In genomic region chr3:95135023-95135422, GRCm38 (mm10) we compare ENCODE assay signal across 8 mouse cellular contexts. TPM values are rescaled to one million over a fixed set of nuclear protein-coding genes. Genes with fewer than 3 reads are reported as not detected.
DNase-seq lines count a peak whose midpoint lies in the region; ATAC-seq lines count a peak whose summit lies in the region.

No protein-coding gene starts in this region.

- H3K27ac ChIP-seq in neural tube, embryonic 11.5 days (ENCODE audit: low read depth, low read length), result no peak overlapping the region
- no peak overlapping the region for H3K27ac ChIP-seq in brown adipose tissue, adult 24 weeks (replicated peaks; ENCODE audit: low read depth, low read length)
- H3K27ac ChIP-seq in forebrain, embryonic 16.5 days (ENCODE audit: low read length), result no peak overlapping the region
- no peak overlapping the region for H3K27ac ChIP-seq in hindbrain, embryonic 16.5 days (ENCODE audit: low read depth, low read length)
- H3K27ac ChIP-seq in limb, embryonic 15.5 days, result 0 out of 2 replicates have a peak overlapping the region, but pooled peaks have one; percentile 11
- H3K27ac ChIP-seq in midbrain, embryonic 14.5 days (replicated peaks; ENCODE audit: low read depth, low read length), result no peak overlapping the region

- peak overlapping the region; percentile 38 for H3K4me2 ChIP-seq in neural tube, embryonic 11.5 days (ENCODE audit: low read depth)
- H3K4me2 ChIP-seq in forebrain, embryonic 16.5 days (ENCODE audit: low read length), result peak overlapping the region; percentile 62
- peak overlapping the region; percentile 66 for H3K4me2 ChIP-seq in hindbrain, embryonic 16.5 days (ENCODE audit: low read length)
- peak overlapping the region; percentile 55 for H3K4me2 ChIP-seq in limb, embryonic 15.5 days
- H3K4me2 ChIP-seq in midbrain, embryonic 14.5 days (ENCODE audit: low read length), result peak overlapping the region; percentile 59

- no peak for ATAC-seq in neural tube, embryonic 11.5 days (ENCODE audit: insufficient read depth, low FRiP score, low TSS enrichment)
- no peak for ATAC-seq in forebrain, embryonic 16.5 days
- ATAC-seq in hindbrain, embryonic 16.5 days, result no peak
- ATAC-seq in limb, embryonic 15.5 days (ENCODE audit: insufficient number of reproducible peaks, low FRiP score, low TSS enrichment, low read depth), result no peak
- ATAC-seq in midbrain, embryonic 14.5 days (ENCODE audit: low FRiP score, low TSS enrichment), result no peak

- no peaks in the 10 kb centered on the region for H3K27me3 ChIP-seq in neural tube, embryonic 11.5 days (ENCODE audit: control insufficient read depth, insufficient read depth, low read length)
- no peaks in the 10 kb centered on the region for H3K27me3 ChIP-seq in forebrain, embryonic 16.5 days (replicated peaks; ENCODE audit: control insufficient read depth, insufficient read depth, low read length)
- H3K27me3 ChIP-seq in hindbrain, embryonic 16.5 days (replicated peaks; ENCODE audit: control insufficient read depth, insufficient read depth, low read length), result no peaks in the 10 kb centered on the region
- H3K27me3 ChIP-seq in limb, embryonic 15.5 days, result no peaks in the 10 kb centered on the region
- H3K27me3 ChIP-seq in midbrain, embryonic 14.5 days (ENCODE audit: control insufficient read depth, insufficient read depth, low read length), result no peaks in the 10 kb centered on the region

- H3K36me3 ChIP-seq in neural tube, embryonic 11.5 days (ENCODE audit: control insufficient read depth, insufficient read depth, low read length), result no peaks in the 10 kb centered on the region
- 0 out of 2 replicates have a peak, but pooled peaks cover 4% of the 10 kb centered on the region for H3K36me3 ChIP-seq in forebrain, embryonic 16.5 days (ENCODE audit: control insufficient read depth, insufficient read depth)
- H3K36me3 ChIP-seq in hindbrain, embryonic 16.5 days (ENCODE audit: control insufficient read depth, insufficient read depth, low read length), result peaks cover 5% of the 10 kb centered on the region; the same call in 1 of the 2 replicates
- H3K36me3 ChIP-seq in limb, embryonic 15.5 days, result peaks cover 16% of the 10 kb centered on the region
- H3K36me3 ChIP-seq in midbrain, embryonic 14.5 days (ENCODE audit: control insufficient read depth, insufficient read depth, low read length), result peaks cover 22% of the 10 kb centered on the region

- peaks cover 5% of the 10 kb centered on the region; the same call in 1 of the 2 replicates for H3K4me1 ChIP-seq in neural tube, embryonic 11.5 days (ENCODE audit: control insufficient read depth, insufficient read depth, low read length)
- peaks cover 4% of the 10 kb centered on the region for H3K4me1 ChIP-seq in brown adipose tissue, adult 24 weeks (ENCODE audit: control insufficient read depth, insufficient read depth, insufficient read length, low read length)
- peaks cover 19% of the 10 kb centered on the region for H3K4me1 ChIP-seq in forebrain, embryonic 16.5 days (replicated peaks; ENCODE audit: control insufficient read depth, insufficient read depth, low read length)
- H3K4me1 ChIP-seq in hindbrain, embryonic 16.5 days (ENCODE audit: control insufficient read depth, insufficient read depth, low read depth, low read length), result peaks cover 18% of the 10 kb centered on the region
- peaks cover 23% of the 10 kb centered on the region for H3K4me1 ChIP-seq in limb, embryonic 15.5 days
- peaks cover 17% of the 10 kb centered on the region for H3K4me1 ChIP-seq in midbrain, embryonic 14.5 days (ENCODE audit: control insufficient read depth, insufficient read depth, low read length)

- no peak overlapping the region for H3K9ac ChIP-seq in neural tube, embryonic 11.5 days (ENCODE audit: low read length)
- H3K9ac ChIP-seq in forebrain, embryonic 16.5 days (replicated peaks; ENCODE audit: low read depth, low read length), result peak overlapping the region; percentile 39; the same call in 1 of the 2 replicates
- H3K9ac ChIP-seq in hindbrain, embryonic 16.5 days (ENCODE audit: low read depth, low read length), result peak overlapping the region; percentile 11; the same call in 1 of the 2 replicates
- H3K9ac ChIP-seq in limb, embryonic 15.5 days, result no peak overlapping the region
- no peak overlapping the region; the same call in 1 of the 2 replicates for H3K9ac ChIP-seq in midbrain, embryonic 14.5 days (replicated peaks; ENCODE audit: low read length)

- 30% methylated on average over 6 of the region's 6 CpGs for WGBS in neural tube, embryonic 11.5 days
- WGBS in forebrain, embryonic 16.5 days, result 28% methylated on average over 6 of the region's 6 CpGs
- 34% methylated on average over 6 of the region's 6 CpGs for WGBS in hindbrain, embryonic 16.5 days
- WGBS in limb, embryonic 15.5 days, result 18% methylated on average over 6 of the region's 6 CpGs
- WGBS in midbrain, embryonic 14.5 days, result 33% methylated on average over 6 of the region's 6 CpGs

- no peaks in the 10 kb centered on the region for H3K9me3 ChIP-seq in neural tube, embryonic 11.5 days (ENCODE audit: control insufficient read depth, low read length)
- no peaks in the 10 kb centered on the region for H3K9me3 ChIP-seq in forebrain, embryonic 16.5 days (ENCODE audit: control insufficient read depth, low read length)
- H3K9me3 ChIP-seq in hindbrain, embryonic 16.5 days (ENCODE audit: control insufficient read depth, low read length), result no peaks in the 10 kb centered on the region
- no peaks in the 10 kb centered on the region for H3K9me3 ChIP-seq in limb, embryonic 15.5 days
- no peaks in the 10 kb centered on the region for H3K9me3 ChIP-seq in midbrain, embryonic 14.5 days (ENCODE audit: control insufficient read depth, low read length)

- H3K4me3 ChIP-seq in neural tube, embryonic 11.5 days (ENCODE audit: low read depth, low read length), result peak overlapping the region; percentile 23
- H3K4me3 ChIP-seq in brown adipose tissue, adult 24 weeks (ENCODE audit: insufficient read depth, low read depth, low read length), result peak overlapping the region; percentile 49
- peak overlapping the region; percentile 37 for H3K4me3 ChIP-seq in forebrain, embryonic 16.5 days (replicated peaks; ENCODE audit: low read length)
- H3K4me3 ChIP-seq in hindbrain, embryonic 16.5 days (ENCODE audit: low read length), result peak overlapping the region; percentile 38
- peak overlapping the region; percentile 35 for H3K4me3 ChIP-seq in limb, embryonic 15.5 days
- peak overlapping the region; percentile 30 for H3K4me3 ChIP-seq in midbrain, embryonic 14.5 days (replicated peaks; ENCODE audit: low read depth, low read length)

- DNase-seq in neural tube, embryonic 11.5 days (ENCODE audit: low spot score), result no peak
- no peak for DNase-seq in neural tube, embryonic 10.5 days (ENCODE audit: extremely low spot score, low spot score)
- DNase-seq in midbrain, embryonic 14.5 days, result peak; percentile 28
- DNase-seq in testis, postnatal 10 days (ENCODE audit: low spot score), result peak; percentile 83

RNA-seq across cellular contexts. Expression of gene Lysmd1, which starts 1.1 kb away (rescaled TPM):
- 15.5 and 17.9 TPM in 2 replicates for polyA plus RNA-seq in neural tube, embryonic 11.5 days (2014; fragmentation: Nextera tagmentation; extraction: Ambion mirVana)
- polyA plus RNA-seq in brown adipose tissue, adult 24 weeks (2012; ENCODE audit: insufficient read depth, insufficient read length, missing spikeins), result 7.3 and 7.6 TPM in 2 replicates
- polyA plus RNA-seq in forebrain, embryonic 16.5 days (2015; fragmentation: Nextera tagmentation; extraction: Ambion mirVana), result 41.9 and 46.6 TPM in 2 replicates
- polyA plus RNA-seq in hindbrain, embryonic 16.5 days (2015; fragmentation: Nextera tagmentation; extraction: Ambion mirVana), result 51.9 and 52.3 TPM in 2 replicates
- 17.9 and 18.5 TPM in 2 replicates for polyA plus RNA-seq in limb, embryonic 15.5 days (2015; fragmentation: Nextera tagmentation; extraction: Ambion mirVana)
- 31.7 and 34.7 TPM in 2 replicates for polyA plus RNA-seq in midbrain, embryonic 14.5 days (2014; fragmentation: Nextera tagmentation; extraction: Ambion mirVana)

RNA-seq across cellular contexts. Expression of gene Scnm1, which starts 1.2 kb away (rescaled TPM):
- polyA plus RNA-seq in neural tube, embryonic 11.5 days (2014; fragmentation: Nextera tagmentation; extraction: Ambion mirVana), result 85.0 and 89.6 TPM in 2 replicates
- 34.7 and 62.1 TPM in 2 replicates for polyA plus RNA-seq in brown adipose tissue, adult 24 weeks (2012; ENCODE audit: insufficient read depth, insufficient read length, missing spikeins)
- polyA plus RNA-seq in forebrain, embryonic 16.5 days (2015; fragmentation: Nextera tagmentation; extraction: Ambion mirVana), result 90.1 and 93.1 TPM in 2 replicates
- 83.2 and 83.6 TPM in 2 replicates for polyA plus RNA-seq in hindbrain, embryonic 16.5 days (2015; fragmentation: Nextera tagmentation; extraction: Ambion mirVana)
- polyA plus RNA-seq in limb, embryonic 15.5 days (2015; fragmentation: Nextera tagmentation; extraction: Ambion mirVana), result 61.2 and 67.2 TPM in 2 replicates
- polyA plus RNA-seq in midbrain, embryonic 14.5 days (2014; fragmentation: Nextera tagmentation; extraction: Ambion mirVana), result 86.6 and 102 TPM in 2 replicates

RNA-seq across cellular contexts. Expression of gene Tnfaip8l2, which starts 7.1 kb away (rescaled TPM):
- 1.4 and 1.5 TPM in 2 replicates for polyA plus RNA-seq in neural tube, embryonic 11.5 days (2014; fragmentation: Nextera tagmentation; extraction: Ambion mirVana)
- 2.7 and 2.8 TPM in 2 replicates for polyA plus RNA-seq in brown adipose tissue, adult 24 weeks (2012; ENCODE audit: insufficient read depth, insufficient read length, missing spikeins)
- 2.1 and 2.5 TPM in 2 replicates for polyA plus RNA-seq in forebrain, embryonic 16.5 days (2015; fragmentation: Nextera tagmentation; extraction: Ambion mirVana)
- polyA plus RNA-seq in hindbrain, embryonic 16.5 days (2015; fragmentation: Nextera tagmentation; extraction: Ambion mirVana), result 3.0 and 3.3 TPM in 2 replicates
- polyA plus RNA-seq in limb, embryonic 15.5 days (2015; fragmentation: Nextera tagmentation; extraction: Ambion mirVana), result 6.1 and 7.1 TPM in 2 replicates
- 0.92 and 3.4 TPM in 2 replicates for polyA plus RNA-seq in midbrain, embryonic 14.5 days (2014; fragmentation: Nextera tagmentation; extraction: Ambion mirVana)

RNA-seq across cellular contexts. Expression of gene Tmod4, which starts 10.7 kb away (rescaled TPM):
- polyA plus RNA-seq in neural tube, embryonic 11.5 days (2014; fragmentation: Nextera tagmentation; extraction: Ambion mirVana), result 0.57 and 1.0 TPM in 2 replicates
- 7.3 and 12.4 TPM in 2 replicates for polyA plus RNA-seq in brown adipose tissue, adult 24 weeks (2012; ENCODE audit: insufficient read depth, insufficient read length, missing spikeins)
- polyA plus RNA-seq in forebrain, embryonic 16.5 days (2015; fragmentation: Nextera tagmentation; extraction: Ambion mirVana), result 0.65 and 0.91 TPM in 2 replicates
- polyA plus RNA-seq in hindbrain, embryonic 16.5 days (2015; fragmentation: Nextera tagmentation; extraction: Ambion mirVana), result 0.98 and 1.7 TPM in 2 replicates
- 4.2 and 12.9 TPM in 2 replicates for polyA plus RNA-seq in limb, embryonic 15.5 days (2015; fragmentation: Nextera tagmentation; extraction: Ambion mirVana)
- 0.47 and 0.49 TPM in 2 replicates for polyA plus RNA-seq in midbrain, embryonic 14.5 days (2014; fragmentation: Nextera tagmentation; extraction: Ambion mirVana)

RNA-seq across cellular contexts. Expression of gene Vps72, which starts 24.2 kb away (rescaled TPM):
- polyA plus RNA-seq in neural tube, embryonic 11.5 days (2014; fragmentation: Nextera tagmentation; extraction: Ambion mirVana), result 243 and 248 TPM in 2 replicates
- polyA plus RNA-seq in brown adipose tissue, adult 24 weeks (2012; ENCODE audit: insufficient read depth, insufficient read length, missing spikeins), result 18.8 and 26.2 TPM in 2 replicates
- 230 and 233 TPM in 2 replicates for polyA plus RNA-seq in forebrain, embryonic 16.5 days (2015; fragmentation: Nextera tagmentation; extraction: Ambion mirVana)
- 142 and 158 TPM in 2 replicates for polyA plus RNA-seq in hindbrain, embryonic 16.5 days (2015; fragmentation: Nextera tagmentation; extraction: Ambion mirVana)
- polyA plus RNA-seq in limb, embryonic 15.5 days (2015; fragmentation: Nextera tagmentation; extraction: Ambion mirVana), result 139 and 141 TPM in 2 replicates
- polyA plus RNA-seq in midbrain, embryonic 14.5 days (2014; fragmentation: Nextera tagmentation; extraction: Ambion mirVana), result 194 and 204 TPM in 2 replicates

Comparison
In these comparisons a context has a peak if more than half of its experiments do, and no peak if none do; other contexts are left out.
1. DNase-seq: peak in midbrain, embryonic 14.5 days (single experiment) and testis, postnatal 10 days (single experiment); none in neural tube, embryonic 11.5 days (single experiment) and neural tube, embryonic 10.5 days (single experiment).
2. H3K9ac ChIP-seq: peak in forebrain, embryonic 16.5 days (single experiment) and hindbrain, embryonic 16.5 days (single experiment); none in neural tube, embryonic 11.5 days (single experiment), limb, embryonic 15.5 days (single experiment) and midbrain, embryonic 14.5 days (single experiment).
3. Peak in every context shown above with its lines, with median percentiles within 50 percentile points of each other: H3K4me2 ChIP-seq and H3K4me3 ChIP-seq.